Mouse (Mus musculus) neural tube, embryonic 12.5 days (tissue): Measurements from ENCODE around the gene Mrpl17. TPM values are rescaled to one million over a fixed set of nuclear protein-coding genes. Genes with fewer than 3 reads are reported as not detected.

ENCODE experiments used
- ATAC-seq: fragments of 200-750 bp; cut with Nextera tagmentation; 2 replicates; pipeline ENCODE4 v1.8.0; 2017; ENCODE audit warnings: low read depth, mild to moderate bottlenecking, moderate TSS enrichment, moderate library complexity; ENCODE audit not compliant: low FRiP score
- H3K27ac ChIP-seq: fragments of 300-500 bp; sonication (generic); 2 replicates; pipeline ENCODE4 v1.5.1; 2016
- H3K27me3 ChIP-seq: fragments of 300-500 bp; sonication (generic); replicated peaks from 2 replicates; pipeline ENCODE4 v1.6.1; 2016; ENCODE audit warnings: mild to moderate bottlenecking
- H3K36me3 ChIP-seq: fragments of 300-500 bp; sonication (generic); 2 replicates; pipeline ENCODE4 v1.6.1; 2016; ENCODE audit warnings: mild to moderate bottlenecking
- H3K4me1 ChIP-seq: fragments of 300-500 bp; sonication (generic); 2 replicates; pipeline ENCODE4 v1.6.1; 2016
- H3K4me2 ChIP-seq: fragments of 300-500 bp; sonication (generic); replicated peaks from 2 replicates; pipeline ENCODE4 v1.6.1; 2016; ENCODE audit warnings: mild to moderate bottlenecking
- H3K4me3 ChIP-seq: fragments of 300-500 bp; sonication (generic); 2 replicates; pipeline ENCODE4 v1.5.1; 2016
- H3K9ac ChIP-seq: fragments of 300-500 bp; sonication (generic); 2 replicates; pipeline ENCODE4 v1.6.1; 2016; ENCODE audit warnings: mild to moderate bottlenecking
- H3K9me3 ChIP-seq: fragments of 300-500 bp; sonication (generic); 2 replicates; pipeline ENCODE4 v1.6.1; 2016; ENCODE audit warnings: mild to moderate bottlenecking
- WGBS: fragments of 180-500 bp; shearing (Covaris S2); methylation state at CpG from one replicate; pipeline ENCODE4 v1.1.7; 2016; 5-methylcytosine and 5-hydroxymethylcytosine counted together
- polyA plus RNA-seq: library from polyadenylated mRNA; unstranded; fragments of >200 nt; fragmentation: Nextera tagmentation; extraction: Ambion mirVana; gene quantifications from 2 replicates; pipeline ENCODE4 v1.2.1, GENCODE M21; 2016

The Mrpl17 gene
- polyA plus RNA-seq, 1 experiment from 2014 or later = 238 TPM

GRCm38 (mm10) chr7:105761813-105762484, 49.0 kb downstream of the Mrpl17 start:
- Histone ChIP-seq H3K4me3 (no peak overlapping the region; the same call in 1 of the 2 replicates), H3K4me2 (peak overlapping the region; percentile 16; the same call in 1 of the 2 replicates), H3K27ac (no peak overlapping the region; the same call in 1 of the 2 replicates), H3K36me3 (peaks cover 84% of the 10 kb centered on the region), H3K9me3 (no peaks in the 10 kb centered on the region), H3K27me3 (peaks cover 28% of the 10 kb centered on the region), H3K4me1 (no peaks in the 10 kb centered on the region; the same call in 1 of the 2 replicates), H3K9ac (no peak overlapping the region)
- 17% methylated on average over 51 of the region's 51 CpGs for WGBS
- ATAC-seq = no peak; the same call in 1 of the 2 replicates

DNA sequence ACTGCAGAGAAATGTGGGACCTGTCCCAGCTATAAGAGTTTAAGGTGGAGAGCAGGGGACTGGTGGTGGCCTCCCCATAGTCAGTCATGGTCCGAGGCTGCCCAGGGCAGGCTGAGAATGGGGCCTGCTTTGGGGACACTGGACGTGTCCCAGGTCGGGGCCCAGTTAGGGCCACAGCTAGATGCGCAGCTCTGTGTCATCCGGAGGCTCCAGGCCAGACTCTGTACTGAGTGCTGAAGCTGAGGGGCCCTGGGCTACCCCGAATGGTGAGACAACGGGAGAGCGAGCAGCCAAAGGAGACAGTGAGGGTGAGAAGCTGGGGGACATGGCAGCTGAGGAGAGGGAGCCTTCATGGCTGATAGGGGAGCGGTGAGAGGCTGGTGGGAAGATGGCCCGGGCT, 57.6 kb downstream of the Mrpl17 start:
- peaks cover 70% of the 10 kb centered on the region for H3K36me3 ChIP-seq

More for the DNA sequence above, 57.6 kb downstream of the Mrpl17 start:
- no peak overlapping the region for H3K9ac ChIP-seq
- no peaks in the 10 kb centered on the region for H3K27me3 ChIP-seq
- WGBS = 94% methylated on average over 10 of the region's 10 CpGs
- H3K4me3 ChIP-seq = no peak overlapping the region
- H3K9me3 ChIP-seq = no peaks in the 10 kb centered on the region
- no peak overlapping the region for H3K27ac ChIP-seq
- no peak for ATAC-seq
- no peak overlapping the region for H3K4me2 ChIP-seq
- peaks cover 7% of the 10 kb centered on the region for H3K4me1 ChIP-seq

Other genes starting within 250 kb of the Mrpl17 start
- gene Apbb1, start 229.4 kb downstream of the Mrpl17 start, polyA plus RNA-seq = 185 TPM in 2 replicates
- 0.23 and 0.38 TPM in 2 replicates for gene Hpx, start 211.0 kb downstream of the Mrpl17 start, polyA plus RNA-seq
- gene Trim3, start 177.5 kb downstream of the Mrpl17 start, polyA plus RNA-seq = 64.4 and 74.5 TPM in 2 replicates
- gene Timm10b, start 171.0 kb downstream of the Mrpl17 start, polyA plus RNA-seq = 140 and 160 TPM in 2 replicates
- 76.9 and 77.5 TPM in 2 replicates for gene Arfip2, start 170.7 kb downstream of the Mrpl17 start, polyA plus RNA-seq
- 15.5 and 16.6 TPM in 2 replicates for gene Gm45799, start 170.5 kb downstream of the Mrpl17 start, polyA plus RNA-seq
- gene Dnhd1, start 160.3 kb downstream of the Mrpl17 start, polyA plus RNA-seq = 1.4 and 1.5 TPM in 2 replicates
- 220 and 230 TPM in 2 replicates for gene Ilk, start 74.5 kb downstream of the Mrpl17 start, polyA plus RNA-seq
- gene Rrp8, start 73.7 kb downstream of the Mrpl17 start, polyA plus RNA-seq = 31.4 and 32.3 TPM in 2 replicates
- gene Taf10, start 66.7 kb downstream of the Mrpl17 start, polyA plus RNA-seq = 165 and 171 TPM in 2 replicates
- gene Tpp1, start 58.9 kb downstream of the Mrpl17 start, polyA plus RNA-seq = 37.4 and 40.3 TPM in 2 replicates
- 20.4 and 20.6 TPM in 2 replicates for gene Dchs1, start 23.4 kb downstream of the Mrpl17 start, polyA plus RNA-seq
- gene Gm4070, start 142.9 kb upstream of the Mrpl17 start, polyA plus RNA-seq = 0.16 TPM in 1 of 2 replicates, not detected in the other